Mouse (Mus musculus) E14TG2a.4 (cell line): ENCODE data around the gene Cdyl.
"Not testable (repeated sequence)": the region's sequence is repeated elsewhere in the genome, so short reads cannot be mapped to it uniquely, and the experiment has no call there.

ENCODE experiments used
- CTCF ChIP-seq: conservative IDR thresholded peaks from 2 replicates; pipeline ENCODE4 v1.5.1; 2014; ENCODE audit warnings: low read length
- POU5F1 ChIP-seq: IDR thresholded peaks from 2 replicates; pipeline ENCODE4 v1.6.1; 2014; ENCODE audit warnings: low read length, borderline replicate concordance

GRCm38 (mm10) chr13:35836501-35836900 is 176.9 kb downstream of the Cdyl start:
- TF ChIP-seq CTCF, POU5F1: not testable (repeated sequence)
